Mouse (Mus musculus): ENCODE results near the gene Smarcb1. TPM values are rescaled to one million over a fixed set of nuclear protein-coding genes. Genes with fewer than 3 reads are reported as not detected.
A peak's percentile ranks its signal among the peaks of the same experiment; 100 is the strongest.

Gene Smarcb1
- total RNA-seq, 2 experiments from 2014 or later, result 80.0 to 82.4 TPM

DNA sequence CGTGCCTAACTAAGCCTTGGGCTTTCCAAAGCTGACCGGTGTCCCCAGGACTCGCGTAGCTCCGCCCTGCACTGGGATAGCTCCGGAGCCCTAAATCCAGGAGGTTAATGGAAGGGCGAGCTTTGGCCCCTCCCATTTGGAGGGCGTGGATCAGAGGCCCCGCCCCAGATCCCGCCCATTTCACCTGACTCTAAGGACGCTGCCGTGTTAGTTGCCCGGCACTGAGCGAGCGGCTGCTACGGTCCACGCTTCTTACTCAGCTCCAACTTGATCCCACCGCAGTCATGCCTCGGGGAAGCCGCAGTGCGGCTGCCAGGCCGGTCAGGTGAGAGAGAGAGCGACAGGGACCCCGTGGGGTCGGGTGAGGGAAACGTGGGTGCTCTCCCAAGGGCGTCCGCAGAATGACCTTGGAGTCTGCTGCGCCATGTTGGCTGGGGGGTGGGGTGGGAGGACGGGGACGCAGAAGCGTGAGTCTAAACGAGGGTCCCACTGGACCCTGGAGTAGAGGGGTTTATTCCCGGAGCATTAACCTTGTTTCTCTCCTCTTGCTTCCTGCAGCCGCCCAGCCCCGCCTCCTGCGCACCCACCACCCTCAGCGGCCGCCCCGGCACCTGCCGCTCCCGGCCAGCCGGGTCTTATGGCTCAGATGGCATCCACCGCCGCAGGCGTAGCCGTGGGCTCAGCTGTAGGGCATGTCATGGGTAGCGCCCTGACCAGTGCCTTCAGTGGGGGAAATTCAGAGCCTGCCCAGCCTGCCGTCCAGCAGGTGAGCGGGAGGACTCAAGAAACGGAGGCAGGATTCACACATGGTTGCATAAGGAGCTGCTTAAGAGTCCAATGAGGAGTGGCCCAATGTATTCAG, 14.5 kb upstream of the Smarcb1 start, which contains the start of gene Mmp11:
Gene Mmp11 (minus strand): TSS at position 817 of the 862 bp plus-strand sequence.
- intact Hi-C loops (cut with DNase I), result loop anchor here (5.0 kb wide), 1 partner anchor 39 kb away; no protein-coding TSS in a partner anchor
- peak; percentile 76 to 81 for DNase-seq (ENCODE audit: low spot score in 2 of 2)

DNA sequence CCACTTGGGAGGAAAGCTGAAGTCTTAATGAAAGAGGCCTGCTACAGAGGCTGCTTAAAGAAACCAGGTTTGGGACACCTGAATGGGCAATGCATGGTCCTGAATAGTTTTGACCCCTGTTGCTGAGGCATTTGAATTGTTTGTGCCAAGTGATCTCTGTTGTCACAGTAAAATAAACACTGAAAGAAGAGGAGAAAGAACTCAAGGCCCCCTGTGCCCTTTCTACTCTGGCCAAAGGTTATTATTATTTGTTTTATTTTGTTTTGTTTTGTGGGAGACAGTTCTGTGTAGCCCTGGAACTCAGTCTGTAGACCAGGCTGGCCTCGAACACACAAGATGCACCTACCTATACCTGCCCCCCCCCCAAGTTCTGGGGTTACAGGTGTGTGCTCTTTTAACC, 13.6 kb upstream of the Smarcb1 start:
- no peak for DNase-seq (ENCODE audit: low spot score in 2 of 2)
- intact Hi-C loops (cut with DNase I), result loop anchor here (5.0 kb wide), 1 partner anchor 38 kb away; no protein-coding TSS in a partner anchor

DNA sequence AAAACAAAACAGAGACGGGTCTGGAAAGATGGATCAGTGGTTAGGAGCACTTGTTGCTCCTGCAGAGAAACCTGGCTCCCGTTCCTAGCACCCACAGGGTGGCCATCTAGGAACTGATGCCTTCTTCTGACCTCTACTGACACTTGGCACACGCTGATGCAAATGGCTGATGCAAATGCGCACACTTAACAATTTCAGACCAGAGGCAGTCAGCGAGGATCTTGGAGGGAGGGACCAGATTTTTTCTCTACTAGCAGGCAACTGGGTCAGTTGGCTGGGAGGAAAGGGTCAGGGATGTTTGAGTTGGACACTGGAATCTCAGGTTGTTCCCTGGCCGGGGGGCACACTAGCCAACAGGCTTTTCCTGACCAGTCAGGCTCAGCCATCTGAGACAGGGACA, 11.5 kb upstream of the Smarcb1 start, which contains the start of gene Chchd10:
Gene Chchd10 (plus strand): TSS at position 240 of the 400 bp plus-strand sequence.
- intact Hi-C loops (cut with DNase I), result no loop called here
- no peak for DNase-seq (ENCODE audit: low spot score in 2 of 2)

DNA sequence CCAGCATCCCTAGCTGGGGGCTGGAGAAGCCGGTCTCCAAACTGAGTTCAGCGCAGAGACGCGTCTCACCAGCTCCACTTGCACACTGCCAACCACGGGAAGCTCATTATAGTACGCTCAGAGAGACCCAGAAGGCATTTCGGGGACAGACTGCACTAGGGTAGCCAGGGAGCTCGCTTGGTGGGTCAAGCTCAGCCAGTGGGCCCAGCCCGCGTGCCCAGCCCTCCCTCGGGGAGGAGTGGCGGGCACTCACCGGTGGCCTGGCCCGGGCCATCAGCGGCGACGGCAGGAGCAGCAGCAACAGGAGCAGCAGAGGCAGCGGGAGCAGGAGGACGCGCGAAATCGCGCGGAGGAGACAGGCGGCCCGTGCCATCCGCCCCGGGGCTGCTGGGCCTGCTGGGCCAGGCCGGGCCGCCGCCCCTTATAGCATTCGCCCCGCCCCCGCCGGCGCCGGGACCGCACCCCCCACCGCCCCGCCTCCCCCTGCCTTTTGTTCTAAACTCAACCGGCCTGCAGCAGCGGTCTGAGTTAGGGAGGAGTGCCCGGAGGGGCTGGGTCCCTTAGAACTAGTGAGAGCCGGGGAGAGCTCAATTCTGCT, 10.8 kb upstream of the Smarcb1 start:
- no peak for DNase-seq (ENCODE audit: low spot score in 2 of 2)

DNA sequence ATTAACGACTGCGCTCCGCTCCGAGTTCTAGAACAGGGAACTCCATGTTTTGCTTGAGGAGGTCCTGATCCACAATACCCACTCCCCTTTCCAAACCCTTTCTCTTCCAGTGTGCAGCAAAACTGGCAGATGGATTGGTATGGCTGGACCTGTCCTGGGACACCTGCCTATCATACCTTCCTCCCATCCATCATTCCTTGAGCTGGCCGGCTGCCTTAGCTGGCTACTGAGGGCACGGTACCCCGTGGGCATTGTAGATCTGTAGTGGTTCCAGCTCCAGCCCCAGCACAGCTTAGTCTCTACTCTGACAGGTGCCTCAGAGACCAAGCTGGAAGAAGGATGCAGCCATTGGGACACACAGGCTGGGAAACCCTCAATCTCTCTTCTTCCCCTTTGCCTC, 9.9 kb upstream of the Smarcb1 start:
- DNase-seq (ENCODE audit: low spot score in 2 of 2), result no peak
- intact Hi-C loops (cut with DNase I), result no loop called here

More for the DNA sequence above, 10.8 kb upstream of the Smarcb1 start:
- intact Hi-C loops (cut with DNase I), result no loop called here

DNA sequence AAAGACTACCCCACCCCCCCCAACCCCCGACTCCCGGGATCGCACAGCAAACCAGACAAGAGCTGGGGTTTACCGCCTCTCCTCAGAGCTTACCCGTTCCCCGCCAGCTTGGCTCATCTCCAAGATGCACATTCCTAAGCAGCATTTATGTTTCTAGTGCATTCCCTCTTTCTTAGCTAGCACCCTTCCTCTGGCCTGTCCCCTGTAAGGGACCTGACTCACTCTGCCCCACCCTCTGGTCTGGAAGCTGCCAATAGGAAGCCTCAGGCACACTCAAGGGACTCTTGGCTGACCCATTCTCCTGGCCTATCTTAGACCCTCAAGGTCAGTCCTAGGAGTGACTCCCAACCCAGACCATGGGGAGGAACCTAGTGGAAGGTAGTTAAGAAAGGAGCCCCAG, 8.9 kb upstream of the Smarcb1 start:
- DNase-seq (ENCODE audit: low spot score in 2 of 2), result no peak
- intact Hi-C loops (cut with DNase I), result no loop called here

DNA sequence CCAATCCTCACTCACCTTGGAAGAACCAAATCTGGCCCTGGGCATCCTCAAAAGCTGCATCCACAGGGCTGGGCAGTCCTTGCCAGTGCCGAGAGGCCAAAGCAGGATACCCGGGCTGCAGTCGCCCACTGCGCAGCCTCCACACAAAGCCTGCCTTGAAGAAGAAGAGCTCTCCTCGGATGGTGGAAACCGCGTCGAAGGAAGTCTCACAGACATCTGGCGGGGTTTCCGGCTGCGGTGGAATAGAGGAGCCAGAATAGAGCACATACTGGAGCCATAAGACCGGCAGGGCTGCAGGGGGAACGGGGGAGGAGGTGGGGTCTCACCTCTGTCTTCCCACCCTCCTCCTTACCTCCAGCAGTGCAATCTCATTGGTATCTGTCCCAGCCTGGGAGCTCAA, 5.0 kb upstream of the Smarcb1 start:
- no peak for DNase-seq (ENCODE audit: low spot score in 2 of 2)
- intact Hi-C loops (cut with DNase I), result no loop called here

DNA sequence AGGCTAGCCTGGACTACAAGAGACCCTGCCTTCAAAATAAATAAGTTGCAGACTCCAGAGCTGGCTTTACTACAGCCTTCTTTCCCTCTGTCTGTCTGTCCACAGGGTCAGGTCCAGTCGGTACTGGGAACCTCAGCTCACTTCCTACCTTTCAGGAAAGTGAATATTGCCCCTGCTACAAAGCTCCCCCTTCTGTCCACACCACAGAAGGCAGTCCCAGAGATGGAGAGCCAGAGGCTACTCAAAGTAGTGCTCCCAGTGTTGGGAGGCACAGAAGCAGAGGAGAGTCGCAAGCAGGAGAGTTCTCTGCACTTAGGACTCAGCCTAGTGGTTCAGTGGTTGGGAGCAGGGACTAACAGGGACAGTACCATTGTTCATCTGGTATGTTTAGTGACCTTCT, 2.9 kb upstream of the Smarcb1 start:
- intact Hi-C loops (cut with DNase I), result no loop called here
- no peak for DNase-seq (ENCODE audit: low spot score in 2 of 2)

DNA sequence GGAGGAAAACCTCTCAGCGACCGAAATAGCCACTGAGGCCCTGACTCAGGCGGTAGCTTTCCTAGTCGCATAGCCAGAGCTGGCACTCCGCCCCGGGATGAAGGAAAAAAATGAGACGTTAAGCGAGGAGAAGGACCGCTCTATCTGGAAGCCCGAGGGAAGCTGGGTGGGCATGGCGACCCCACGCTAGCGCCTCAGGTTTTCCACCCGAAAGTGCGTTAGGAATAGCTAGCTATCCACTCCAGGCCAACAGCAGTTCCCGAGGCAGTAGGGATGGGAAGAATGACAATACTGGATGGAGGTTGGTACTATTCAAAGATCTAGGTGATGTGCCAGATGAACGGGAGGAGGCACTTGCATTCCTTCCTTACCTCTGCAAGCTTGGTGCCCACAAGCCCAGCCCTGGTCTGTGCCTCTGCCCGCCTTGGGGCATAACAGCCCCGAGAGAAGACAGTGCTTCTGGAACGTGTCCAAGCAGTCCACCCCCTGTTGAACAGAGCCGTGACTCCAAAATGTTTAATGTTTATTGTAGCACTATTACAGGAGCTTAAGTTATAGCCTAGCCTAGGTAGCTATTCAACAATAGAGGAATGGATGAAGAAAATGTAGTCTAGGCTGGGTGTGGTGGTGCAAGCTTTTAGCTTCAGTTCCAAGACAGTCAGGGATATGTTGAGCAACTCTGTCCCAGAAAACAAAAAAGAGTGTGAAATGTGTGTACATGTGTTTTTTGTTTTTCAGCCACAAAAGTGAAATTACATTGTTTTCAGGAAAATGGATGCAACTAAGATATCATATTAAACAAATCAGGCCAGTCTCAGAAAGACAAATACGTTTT, 526 bp upstream of the Smarcb1 start:
- intact Hi-C loops (cut with DNase I), result no loop called here
- DNase-seq (ENCODE audit: low spot score in 2 of 2), result no peak

DNA sequence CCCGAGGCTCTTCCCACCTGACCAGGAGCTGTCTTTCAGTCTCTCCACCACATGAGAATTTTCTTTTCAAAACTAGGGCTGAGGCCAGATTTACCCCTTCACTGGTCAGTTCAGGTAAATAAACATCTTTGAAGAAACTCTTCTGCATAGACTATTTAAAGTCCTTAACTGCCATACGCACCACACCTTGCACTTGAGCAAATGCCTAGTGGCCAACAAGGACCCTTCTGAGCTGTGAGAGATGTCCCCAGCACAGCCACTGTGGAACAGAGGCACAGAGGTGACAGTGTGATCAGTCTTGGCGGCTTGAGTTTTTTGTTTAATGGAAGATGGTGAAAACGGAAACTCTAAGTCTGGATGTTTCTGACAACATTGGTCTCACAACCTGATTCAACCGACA, 2.4 kb downstream of the Smarcb1 start:
- intact Hi-C loops (cut with DNase I), result no loop called here

DNA sequence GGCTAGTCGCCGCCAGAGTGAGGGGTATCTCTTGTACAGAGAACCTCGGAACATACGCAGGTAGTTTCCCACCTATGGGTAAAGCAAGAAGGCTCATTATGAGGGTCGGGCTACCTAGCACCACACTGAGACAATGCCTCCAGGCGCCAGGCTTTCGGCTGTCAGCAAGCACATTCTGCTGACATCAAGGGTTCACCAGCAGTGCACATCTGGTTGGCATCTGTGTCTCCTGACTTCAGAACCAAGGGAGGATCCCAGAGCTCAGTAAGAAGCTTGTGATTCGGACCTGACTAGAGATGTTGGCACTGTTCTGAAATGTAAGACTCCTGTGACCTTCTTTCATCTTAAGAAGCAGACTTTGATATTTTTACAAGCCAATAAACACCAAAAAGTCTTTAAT, 4.6 kb downstream of the Smarcb1 start:
- intact Hi-C loops (cut with DNase I), result no loop called here
- DNase-seq (ENCODE audit: low spot score in 2 of 2), result no peak

More for the DNA sequence above, 2.4 kb downstream of the Smarcb1 start:
- no peak for DNase-seq (ENCODE audit: low spot score in 2 of 2)

DNA sequence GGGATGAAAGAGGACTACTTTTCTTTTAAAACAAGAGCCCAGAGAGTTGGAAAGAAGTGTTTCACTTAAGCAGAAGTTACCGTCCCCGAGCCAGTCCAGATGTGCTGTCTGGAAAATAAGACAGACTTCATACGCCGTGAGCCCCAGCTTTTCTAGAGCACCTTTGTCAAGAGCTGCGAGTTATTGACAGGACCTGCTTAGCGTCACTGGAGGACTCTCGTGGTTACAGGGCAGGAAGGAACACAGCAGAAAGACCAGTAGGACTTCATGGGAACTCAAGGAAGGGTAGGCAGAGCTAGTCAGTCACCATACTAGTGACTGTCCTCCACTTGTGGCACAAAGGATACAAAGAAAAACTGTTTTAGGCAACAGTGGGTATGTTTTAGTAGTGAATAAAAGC, 5.9 kb downstream of the Smarcb1 start:
- DNase-seq (ENCODE audit: low spot score in 2 of 2), result no peak
- intact Hi-C loops (cut with DNase I), result no loop called here

DNA sequence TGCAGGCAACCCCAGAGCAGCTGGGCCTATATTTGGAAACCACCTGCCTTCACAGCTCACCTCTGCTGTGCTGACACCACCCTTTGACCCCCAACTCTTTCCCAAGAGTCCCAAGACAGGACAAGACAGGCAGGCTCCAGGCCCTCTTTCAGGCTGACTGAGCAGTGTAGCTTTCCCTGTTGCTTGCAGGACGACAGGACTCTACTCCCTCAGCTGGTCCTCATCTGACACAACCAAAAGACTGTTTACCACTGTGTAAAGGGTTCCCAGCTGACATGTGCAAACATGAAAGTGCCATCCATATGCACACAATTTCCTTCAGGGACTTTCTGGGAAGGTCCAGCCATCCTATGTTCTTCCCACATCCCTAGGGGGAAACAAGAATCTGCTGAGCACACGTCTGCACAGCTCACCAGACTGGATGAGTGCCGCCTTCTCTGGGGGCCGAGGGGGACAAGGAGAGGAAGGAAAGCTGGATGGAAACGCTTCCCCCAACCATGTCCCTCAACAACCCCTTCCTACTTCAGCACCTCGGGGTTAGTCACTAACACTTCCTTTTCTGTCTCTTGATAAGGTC, 8.3 kb downstream of the Smarcb1 start:
- intact Hi-C loops (cut with DNase I), result no loop called here
- DNase-seq (ENCODE audit: low spot score in 2 of 2), result no peak

DNA sequence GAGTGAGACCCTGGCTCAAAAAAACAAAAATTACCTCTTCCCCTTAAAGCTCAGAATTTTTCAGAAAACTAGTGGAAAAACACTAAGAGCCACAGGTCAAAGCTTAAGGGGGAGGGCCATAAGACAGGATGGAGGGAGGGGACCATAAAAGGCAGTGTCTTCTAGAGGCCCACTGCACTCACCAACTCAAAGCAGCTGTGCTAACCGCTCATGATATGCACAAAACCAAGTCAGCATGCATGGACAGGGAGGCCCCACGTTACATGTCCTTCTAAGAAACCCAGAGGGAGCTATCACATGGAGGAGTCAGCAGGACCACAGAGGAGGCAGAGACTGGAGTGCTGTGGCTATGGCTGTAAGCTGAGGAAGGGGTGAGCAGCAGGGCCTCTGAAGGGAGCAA, 10.7 kb downstream of the Smarcb1 start:
- DNase-seq (ENCODE audit: low spot score in 2 of 2), result no peak

DNA sequence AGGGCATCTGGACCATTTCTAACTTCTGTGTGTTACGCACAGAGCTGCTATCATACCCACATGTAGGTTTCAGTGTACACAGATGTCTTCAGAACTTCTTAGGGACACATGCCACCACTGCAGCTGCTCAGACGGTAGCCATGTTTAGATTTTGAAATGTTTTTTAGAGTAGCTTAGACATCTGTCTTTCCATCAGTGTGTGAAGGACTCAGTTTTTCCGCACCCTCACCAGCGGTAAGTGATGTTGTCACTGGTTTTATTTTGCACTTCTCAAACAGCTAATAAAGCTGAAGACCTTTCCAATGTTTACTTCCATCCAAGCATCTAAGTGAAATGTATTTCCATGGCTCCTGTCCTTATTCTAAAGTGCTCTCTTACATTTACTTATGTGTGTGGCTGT, 14.5 kb downstream of the Smarcb1 start:
- DNase-seq (ENCODE audit: low spot score in 2 of 2), result no peak
- intact Hi-C loops (cut with DNase I), result no loop called here

More for the DNA sequence above, 10.7 kb downstream of the Smarcb1 start:
- intact Hi-C loops (cut with DNase I), result no loop called here

DNA sequence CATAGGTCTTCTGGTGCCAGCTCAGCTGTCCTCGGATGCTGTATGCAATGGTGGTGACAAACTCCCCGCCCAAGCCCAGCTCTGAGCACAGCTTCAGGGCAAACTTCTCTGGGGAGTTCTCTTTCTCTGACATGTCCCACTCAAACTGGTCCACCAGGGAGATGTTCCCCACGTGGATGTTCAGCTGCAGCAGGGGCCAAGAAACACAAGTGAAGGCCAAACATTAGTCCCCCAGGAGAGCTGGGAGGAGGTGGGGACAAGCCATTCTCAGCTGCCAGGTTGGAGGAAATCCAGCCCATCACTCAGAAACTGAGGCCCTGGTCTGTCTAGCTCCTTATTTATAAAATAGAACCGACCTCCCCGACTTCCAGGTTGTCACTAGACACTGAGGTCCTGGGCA, 17.0 kb downstream of the Smarcb1 start:
- no peak for DNase-seq (ENCODE audit: low spot score in 2 of 2)
- intact Hi-C loops (cut with DNase I), result no loop called here

DNA sequence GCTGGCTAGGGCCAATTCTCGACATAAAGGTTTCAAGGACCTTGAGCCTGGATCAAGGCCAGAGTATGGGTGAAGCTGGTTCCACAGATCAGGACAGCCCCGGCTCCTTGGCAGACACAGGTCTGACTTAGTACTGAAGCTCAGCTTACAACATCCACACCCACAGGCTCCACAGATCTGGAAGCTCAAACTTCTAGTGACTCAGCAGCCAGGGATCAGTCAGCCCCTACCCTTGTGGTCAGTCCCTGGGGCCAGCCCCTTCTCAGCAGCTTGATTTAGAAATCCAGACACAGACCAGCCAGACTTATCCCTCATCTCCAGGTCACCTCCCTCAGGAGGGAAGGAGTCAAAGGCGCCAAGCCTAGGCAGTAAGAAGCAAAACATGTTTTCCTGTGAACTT, 22.6 kb downstream of the Smarcb1 start:
- intact Hi-C loops (cut with DNase I), result loop anchor here (5.0 kb wide), 1 partner anchor 38 kb away; the partner anchor contains the start of gene Mmp11

DNA sequence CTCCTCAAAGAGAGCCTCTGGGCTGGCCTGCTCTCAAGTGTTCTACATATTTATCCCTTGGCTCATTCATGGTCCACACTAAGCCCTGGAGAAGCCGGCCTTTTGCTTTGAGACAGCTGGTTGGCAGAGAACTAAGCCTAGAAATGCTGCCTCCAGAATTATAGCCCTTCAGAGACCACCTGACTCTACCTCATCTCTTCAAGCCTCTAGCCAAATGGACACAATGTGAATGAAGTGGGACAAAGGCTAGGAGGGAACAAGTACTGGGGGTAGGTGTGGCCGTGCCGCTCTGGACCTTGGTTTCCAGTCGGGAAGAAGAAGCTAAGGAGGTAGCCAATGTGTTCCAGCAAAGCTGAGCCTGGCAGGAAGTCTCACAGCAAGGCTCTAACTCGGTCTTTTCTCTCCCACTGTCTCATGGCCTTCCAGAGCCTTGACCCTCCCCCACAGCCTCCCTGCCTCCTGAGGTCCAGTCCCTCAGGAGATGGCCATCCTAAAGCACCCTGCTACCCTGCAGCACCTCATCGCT, 23.3 kb downstream of the Smarcb1 start:
- no peak for DNase-seq (ENCODE audit: low spot score in 2 of 2)
- intact Hi-C loops (cut with DNase I), result loop anchor here (5.0 kb wide), 1 partner anchor 39 kb away; the partner anchor contains the start of gene Mmp11

More for the DNA sequence above, 22.6 kb downstream of the Smarcb1 start:
- peak in 1 of 2 experiments; percentile 35 for DNase-seq (ENCODE audit: low spot score in 2 of 2)

DNA sequence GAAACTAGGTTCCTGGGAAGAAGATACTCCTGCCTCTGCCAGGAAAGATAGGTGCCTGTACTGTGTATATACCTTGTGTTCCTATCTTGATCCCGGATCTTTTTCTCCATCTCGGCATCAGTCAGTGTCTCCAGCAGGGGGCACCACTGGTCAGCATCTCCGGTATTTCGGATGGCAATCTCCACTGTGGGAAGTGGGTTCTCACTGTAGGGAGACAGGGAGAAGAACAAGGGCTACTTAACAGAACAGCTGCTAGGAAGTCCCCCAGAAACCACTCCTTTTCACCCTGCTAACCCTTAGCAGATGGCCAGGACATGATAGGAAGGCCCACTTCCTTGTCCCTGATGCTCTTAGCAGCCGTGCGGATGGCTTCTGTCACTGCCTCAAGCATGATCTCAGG, 24.0 kb downstream of the Smarcb1 start:
- peak; percentile 40 to 69 for DNase-seq (ENCODE audit: low spot score in 2 of 2)
- intact Hi-C loops (cut with DNase I), result loop anchor here (1.0 to 5.0 kb wide), 2 partner anchors 40 to 54 kb away; partner anchors contain the start of gene Mmp11

Measured in left cerebral cortex, postnatal 36 days (tissue).